9 mouse cellular contexts compared by ENCODE assay signal in the genomic region with DNA sequence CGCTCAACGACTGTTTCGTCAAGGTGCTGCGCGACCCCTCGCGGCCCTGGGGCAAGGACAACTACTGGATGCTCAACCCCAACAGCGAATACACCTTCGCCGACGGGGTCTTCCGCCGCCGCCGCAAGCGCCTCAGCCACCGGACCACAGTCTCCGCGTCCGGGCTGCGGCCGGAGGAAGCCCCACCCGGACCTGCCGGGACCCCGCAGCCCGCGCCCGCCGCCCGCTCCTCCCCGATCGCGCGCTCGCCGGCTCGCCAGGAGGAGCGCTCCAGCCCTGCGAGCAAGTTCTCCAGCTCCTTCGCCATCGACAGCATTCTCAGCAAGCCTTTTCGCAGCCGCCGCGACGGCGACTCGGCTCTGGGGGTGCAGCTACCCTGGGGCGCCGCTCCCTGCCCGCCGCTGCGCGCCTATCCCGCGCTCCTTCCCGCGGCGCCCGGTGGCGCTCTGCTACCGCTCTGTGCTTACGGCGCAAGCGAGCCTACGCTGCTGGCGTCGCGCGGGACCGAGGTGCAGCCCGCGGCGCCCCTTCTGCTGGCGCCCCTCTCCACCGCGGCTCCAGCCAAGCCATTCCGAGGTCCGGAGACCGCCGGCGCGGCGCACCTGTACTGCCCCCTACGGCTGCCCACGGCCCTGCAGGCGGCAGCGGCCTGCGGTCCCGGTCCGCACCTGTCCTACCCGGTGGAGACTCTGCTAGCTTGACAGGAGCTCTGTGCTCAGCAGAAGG. TPM values are rescaled to one million over a fixed set of nuclear protein-coding genes. Genes with fewer than 3 reads are reported as not detected.
DNase-seq lines count a peak whose midpoint lies in the region; ATAC-seq and TF ChIP-seq lines count a peak whose summit lies in the region.
"Had no signal": no experiment of that assay in that cellular context is flagged by ENCODE, and none has a peak within 500 bp of the region (broad histone marks: within the 10 kb centered on the region; RNA-seq: fewer than 3 reads in every experiment).

No protein-coding gene starts in this region.

- no peaks in the 10 kb centered on the region; the same call in 1 of the 2 replicates for H3K4me1 ChIP-seq in erythroblast, embryonic 14.5 days (ENCODE audit: control insufficient read depth)
- peaks cover 25% of the 10 kb centered on the region for H3K4me1 ChIP-seq in intestine, embryonic 15.5 days (replicated peaks)
- H3K4me1 ChIP-seq in limb, embryonic 14.5 days (ENCODE audit: control insufficient read depth, insufficient read depth, low read length) = peaks cover 16% of the 10 kb centered on the region; the same call in 1 of the 2 replicates
- H3K4me1 ChIP-seq in midbrain, embryonic 12.5 days = peaks cover 24% of the 10 kb centered on the region
- no peaks in the 10 kb centered on the region for H3K4me1 ChIP-seq in stomach, embryonic 14.5 days (ENCODE audit: control insufficient read depth, insufficient read depth, low read length)

- peak overlapping the region; percentile 68 for H3K9ac ChIP-seq in intestine, embryonic 15.5 days
- peak overlapping the region; percentile 56 for H3K9ac ChIP-seq in limb, embryonic 14.5 days (ENCODE audit: low read depth, low read length, severe bottlenecking)
- peak overlapping the region; percentile 47; the same call in 1 of the 2 replicates for H3K9ac ChIP-seq in midbrain, embryonic 12.5 days (replicated peaks)
- H3K9ac ChIP-seq in stomach, embryonic 14.5 days (replicated peaks; ENCODE audit: low read depth, low read length) = peak overlapping the region; percentile 77

- under 1% methylated on average over 92 of the region's 92 CpGs for WGBS in intestine, embryonic 15.5 days
- WGBS in limb, embryonic 14.5 days = under 1% methylated on average over 44 of the region's 92 CpGs
- under 1% methylated on average over 81 of the region's 92 CpGs for WGBS in midbrain, embryonic 12.5 days
- WGBS in stomach, embryonic 14.5 days = under 1% methylated on average over 92 of the region's 92 CpGs

- peak overlapping the region; percentile 99 for H3K4me2 ChIP-seq in intestine, embryonic 15.5 days (replicated peaks)
- peak overlapping the region; percentile 100 for H3K4me2 ChIP-seq in limb, embryonic 14.5 days (replicated peaks; ENCODE audit: low read depth, low read length, severe bottlenecking)
- H3K4me2 ChIP-seq in midbrain, embryonic 12.5 days (replicated peaks) = peak overlapping the region; percentile 94
- H3K4me2 ChIP-seq in stomach, embryonic 14.5 days (replicated peaks; ENCODE audit: low read depth, low read length) = peak overlapping the region; percentile 99

- 0 out of 2 replicates have a peak overlapping the region, but pooled peaks have one; percentile 40 for H3K27ac ChIP-seq in intestine, embryonic 15.5 days
- H3K27ac ChIP-seq in limb, embryonic 14.5 days (replicated peaks; ENCODE audit: low read depth, low read length) = no peak overlapping the region
- no peak overlapping the region for H3K27ac ChIP-seq in midbrain, embryonic 12.5 days (replicated peaks)
- H3K27ac ChIP-seq in stomach, embryonic 14.5 days (ENCODE audit: low read length) = peak overlapping the region; percentile 52

- no peaks in the 10 kb centered on the region; the same call in 1 of the 2 replicates for H3K9me3 ChIP-seq in erythroblast, embryonic 14.5 days (ENCODE audit: control insufficient read depth, low read length)
- H3K9me3 ChIP-seq in intestine, embryonic 15.5 days = no peaks in the 10 kb centered on the region
- H3K9me3 ChIP-seq in limb, embryonic 14.5 days (ENCODE audit: control insufficient read depth, low read length) = no peaks in the 10 kb centered on the region
- H3K9me3 ChIP-seq in midbrain, embryonic 12.5 days = no peaks in the 10 kb centered on the region
- H3K9me3 ChIP-seq in stomach, embryonic 14.5 days (ENCODE audit: control insufficient read depth, low read depth, low read length) = no peaks in the 10 kb centered on the region

- H3K4me3 ChIP-seq in erythroblast, embryonic 14.5 days (replicated peaks) = peak overlapping the region; percentile 53
- peak overlapping the region; percentile 66 for H3K4me3 ChIP-seq in intestine, embryonic 15.5 days (replicated peaks)
- H3K4me3 ChIP-seq in limb, embryonic 14.5 days (replicated peaks; ENCODE audit: low read length) = peak overlapping the region; percentile 61
- H3K4me3 ChIP-seq in midbrain, embryonic 12.5 days = peak overlapping the region; percentile 55
- H3K4me3 ChIP-seq in stomach, embryonic 14.5 days (ENCODE audit: low read depth, low read length) = peak overlapping the region; percentile 36

- ATAC-seq in erythroblast, adult 5-6 weeks (replicated peaks; ENCODE audit: low FRiP score, poor library complexity, severe bottlenecking) = no peak
- peak; percentile 73 for ATAC-seq in intestine, embryonic 15.5 days
- peak; percentile 39; the same call in 1 of the 2 replicates for ATAC-seq in limb, embryonic 14.5 days (ENCODE audit: low FRiP score, low read depth)
- ATAC-seq in midbrain, embryonic 12.5 days (ENCODE audit: low FRiP score, low read depth) = peak; percentile 80
- peak; percentile 63 for ATAC-seq in stomach, embryonic 14.5 days (ENCODE audit: insufficient number of reproducible peaks, insufficient read depth, low FRiP score, low read depth)

- no peak for TF ChIP-seq POLR2A in limb, embryonic 14.5 days (IDR thresholded peaks at IDR 0.05; ENCODE audit: borderline replicate concordance, extremely low read depth, insufficient read depth, insufficient read length)

- peak; percentile 67 to 77 for DNase-seq in cerebellum, postnatal 25 days
- peak; percentile 26 to 50 for DNase-seq in gastrocnemius, postnatal 4 days (ENCODE audit: low spot score in 2 of 2)
- DNase-seq in limb, embryonic 14.5 days (ENCODE audit: low spot score) = peak; percentile 36

- no peaks in the 10 kb centered on the region for H3K36me3 ChIP-seq in erythroblast, embryonic 14.5 days (ENCODE audit: control insufficient read depth)
- H3K36me3 ChIP-seq in intestine, embryonic 15.5 days = no peaks in the 10 kb centered on the region
- no peaks in the 10 kb centered on the region for H3K36me3 ChIP-seq in limb, embryonic 14.5 days (ENCODE audit: control insufficient read depth, insufficient read depth, low read length)
- H3K36me3 ChIP-seq in midbrain, embryonic 12.5 days = no peaks in the 10 kb centered on the region
- no peaks in the 10 kb centered on the region for H3K36me3 ChIP-seq in stomach, embryonic 14.5 days (ENCODE audit: control insufficient read depth, insufficient read depth, low read length)

- H3K27me3 ChIP-seq in erythroblast, embryonic 14.5 days (ENCODE audit: control insufficient read depth) = peaks cover 69% of the 10 kb centered on the region
- H3K27me3 ChIP-seq in intestine, embryonic 15.5 days (replicated peaks) = peaks cover 43% of the 10 kb centered on the region
- peaks cover 90% of the 10 kb centered on the region for H3K27me3 ChIP-seq in limb, embryonic 14.5 days (ENCODE audit: control insufficient read depth, insufficient read depth, low read length)
- H3K27me3 ChIP-seq in midbrain, embryonic 12.5 days = peaks cover 92% of the 10 kb centered on the region
- 0 out of 2 replicates have a peak, but pooled peaks cover 7% of the 10 kb centered on the region for H3K27me3 ChIP-seq in stomach, embryonic 14.5 days (ENCODE audit: control insufficient read depth, insufficient read depth, low read length)

RNA-seq across cellular contexts. Expression of gene A530084C06Rik, which starts 0.4 kb away (rescaled TPM):
- not detected in 2 replicates for polyA plus RNA-seq in erythroblast, embryonic 14.5 days (2012)
- total RNA-seq in erythroblast, adult 5-6 weeks (2015; ENCODE audit: low replicate concordance) = not detected in 2 replicates
- not detected in 2 replicates for total RNA-seq in erythroblast, adult 5-6 weeks (2017; ENCODE audit: low replicate concordance)
- total RNA-seq in gastrocnemius, postnatal 4 days (2021) = not detected
- polyA plus RNA-seq in intestine, embryonic 15.5 days (2015; fragmentation: Nextera tagmentation; extraction: Ambion mirVana) = not detected in 2 replicates
- 1.1 and 1.4 TPM in 2 replicates for polyA plus RNA-seq in limb, embryonic 14.5 days (2012; rRNA removed)
- polyA plus RNA-seq in limb, embryonic 14.5 days (2014; fragmentation: Nextera tagmentation; extraction: Ambion mirVana) = not detected in 2 replicates
- polyA plus RNA-seq in midbrain, embryonic 12.5 days (2016; fragmentation: Nextera tagmentation; extraction: Ambion mirVana) = not detected in 2 replicates
- not detected in 2 replicates for polyA plus RNA-seq in stomach, embryonic 14.5 days (2014; fragmentation: Nextera tagmentation; extraction: Ambion mirVana)
- total RNA-seq: gastrocnemius, adult 8-10 months had no signal

RNA-seq across cellular contexts. Expression of gene Foxq1, which starts 3.6 kb away (rescaled TPM):
- polyA plus RNA-seq in erythroblast, embryonic 14.5 days (2012) = not detected in 2 replicates
- total RNA-seq in erythroblast, adult 5-6 weeks (2015; ENCODE audit: low replicate concordance) = not detected in 2 replicates
- not detected in 2 replicates for total RNA-seq in erythroblast, adult 5-6 weeks (2017; ENCODE audit: low replicate concordance)
- total RNA-seq in gastrocnemius, postnatal 4 days (2021) = not detected
- 2.0 and 2.1 TPM in 2 replicates for polyA plus RNA-seq in intestine, embryonic 15.5 days (2015; fragmentation: Nextera tagmentation; extraction: Ambion mirVana)
- 2.9 and 3.1 TPM in 2 replicates for polyA plus RNA-seq in limb, embryonic 14.5 days (2012; rRNA removed)
- 2.5 and 3.3 TPM in 2 replicates for polyA plus RNA-seq in limb, embryonic 14.5 days (2014; fragmentation: Nextera tagmentation; extraction: Ambion mirVana)
- 2.8 and 3.3 TPM in 2 replicates for polyA plus RNA-seq in midbrain, embryonic 12.5 days (2016; fragmentation: Nextera tagmentation; extraction: Ambion mirVana)
- polyA plus RNA-seq in stomach, embryonic 14.5 days (2014; fragmentation: Nextera tagmentation; extraction: Ambion mirVana) = 16.7 and 20.9 TPM in 2 replicates

Comparison
In these comparisons a context has a peak if more than half of its experiments do, and no peak if none do; other contexts are left out.
1. H3K27ac ChIP-seq: peak in intestine, embryonic 15.5 days (single experiment) and stomach, embryonic 14.5 days (single experiment); none in limb, embryonic 14.5 days (single experiment) and midbrain, embryonic 12.5 days (single experiment).
2. Peak in every context shown above with its lines, with median percentiles within 50 percentile points of each other: H3K4me3 ChIP-seq, DNase-seq, H3K4me2 ChIP-seq and H3K9ac ChIP-seq.